Mouse (Mus musculus): ENCODE measurements around the gene Cfap97d1.
A peak's percentile ranks its signal among the peaks of the same experiment; 100 is the strongest.

Cfap97d1 gene

DNA sequence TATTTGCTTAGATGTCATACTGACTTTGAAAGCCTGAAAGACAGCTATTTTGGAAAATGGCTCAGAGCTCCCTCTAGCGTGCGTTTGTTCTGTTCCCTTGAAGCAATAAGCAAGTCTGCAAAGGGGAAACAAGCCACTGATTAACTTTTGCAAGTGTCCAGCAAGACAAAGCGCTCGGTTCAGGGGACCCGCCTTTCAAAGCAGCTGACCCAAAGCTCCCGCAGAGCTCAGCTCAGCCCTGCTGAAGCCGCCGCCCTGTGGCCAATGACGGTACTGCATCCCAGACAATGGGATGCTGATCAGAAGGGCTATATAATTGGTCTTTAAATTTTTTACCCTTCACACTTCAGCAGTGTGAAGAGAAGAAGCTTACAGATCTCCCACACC, 56.1 kb downstream of the Cfap97d1 start:
- DNase-seq, result peak; percentile 94

DNA sequence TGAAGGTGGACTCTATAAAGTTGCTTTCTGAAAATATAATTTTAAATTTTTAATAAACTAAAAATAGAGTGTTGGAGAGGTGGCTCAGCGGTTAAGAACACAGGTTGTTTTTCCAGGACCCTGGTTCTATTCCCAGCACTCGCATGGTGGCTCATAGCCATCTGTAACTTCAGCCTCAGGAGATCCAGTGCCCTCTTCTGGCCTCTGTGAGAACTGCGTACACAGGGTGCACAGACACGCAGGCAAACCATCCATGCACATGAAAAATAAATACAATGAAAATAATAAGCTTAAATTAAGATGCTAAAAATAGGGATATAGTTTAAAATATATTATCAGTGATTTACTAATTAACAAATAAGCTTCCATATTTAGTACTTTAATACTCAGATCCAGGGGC, 56.6 kb downstream of the Cfap97d1 start:
- no peak for DNase-seq

DNA sequence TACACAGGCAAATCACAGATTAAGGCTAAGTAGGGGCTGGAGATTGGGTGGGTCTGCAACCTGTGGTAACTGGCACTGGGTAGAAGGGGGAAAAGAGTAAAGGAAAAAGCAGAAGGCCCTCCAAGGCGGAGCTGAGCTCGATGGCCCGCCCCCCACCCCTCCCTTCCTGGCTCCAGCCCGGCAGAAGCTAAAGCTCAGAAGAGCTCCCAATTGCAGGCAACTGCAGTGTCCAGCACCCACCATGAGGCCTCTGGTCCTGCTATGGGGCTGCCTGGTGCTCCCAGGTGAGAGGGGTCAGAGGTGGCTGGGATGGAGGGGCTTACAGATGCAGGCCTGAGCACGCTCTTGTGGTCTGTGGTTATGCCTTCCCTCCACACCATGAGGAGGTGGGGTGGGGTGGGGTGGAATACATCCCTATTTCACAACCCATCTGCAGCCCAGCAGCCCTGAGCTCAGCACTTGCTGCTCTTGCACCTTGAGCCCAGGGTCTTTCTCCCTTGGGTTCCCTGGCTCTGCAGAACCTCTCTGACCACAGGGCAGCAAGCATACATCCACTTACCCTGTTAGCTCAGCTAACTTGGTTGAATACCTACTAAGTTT, 57.4 kb downstream of the Cfap97d1 start, which contains the start of gene Cd300lg:
Cd300lg (plus strand) TSS at position 160 of the 600 bp plus-strand sequence.
- no peak for DNase-seq
